Mouse (Mus musculus) lung, postnatal 36 days (tissue): ENCODE measurements around the gene Tubgcp5.
A peak's percentile ranks its signal among the peaks of the same experiment; 100 is the strongest.
"Not testable (repeated sequence)": the region's sequence is repeated elsewhere in the genome, so short reads cannot be mapped to it uniquely, and the experiment has no call there.

ENCODE experiments used
- DNase-seq: peaks from one replicate; pipeline ENCODE4 v3.0.0; 2022; ENCODE audit warnings: mixed read lengths

Tubgcp5 gene

DNA sequence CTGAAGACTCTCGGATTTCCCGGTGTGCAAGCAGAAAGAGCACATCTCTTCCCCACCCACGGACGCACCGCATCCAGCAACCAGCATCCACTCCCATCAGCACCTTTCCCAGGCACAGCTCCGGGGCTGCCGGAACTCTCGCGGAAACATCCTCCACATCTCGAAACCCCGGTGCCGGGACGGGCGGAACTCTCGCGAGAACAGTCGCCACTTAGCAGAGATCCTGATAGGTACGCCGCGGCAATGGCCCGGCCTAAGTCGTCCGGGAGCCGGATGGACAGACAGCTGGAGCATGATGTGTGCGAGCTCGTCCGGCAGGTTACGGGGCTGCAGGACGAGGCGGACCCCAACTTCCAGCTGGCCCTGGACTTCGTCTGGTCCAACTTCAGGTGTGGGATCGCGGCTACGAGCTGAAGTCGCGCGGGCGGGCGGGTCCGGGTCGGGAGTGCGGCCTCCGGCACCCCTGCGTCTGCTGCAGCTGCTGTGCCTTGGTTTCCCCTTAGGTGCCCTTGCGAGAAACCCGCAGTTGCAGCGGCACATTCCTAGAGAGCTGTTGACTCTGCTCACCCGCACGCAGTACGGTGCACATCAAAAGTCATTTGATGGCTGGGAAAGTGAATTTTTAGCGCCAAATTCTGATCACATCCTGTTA, at the start of gene Tubgcp5:
Tubgcp5 (plus strand) TSS at position 203 of the 652 bp plus-strand sequence.
- DNase-seq = peak; percentile 99

GRCm38 (mm10) chr7:55744566-55745220, 49.3 kb upstream of the Tubgcp5 start:
- no peak for DNase-seq

DNA sequence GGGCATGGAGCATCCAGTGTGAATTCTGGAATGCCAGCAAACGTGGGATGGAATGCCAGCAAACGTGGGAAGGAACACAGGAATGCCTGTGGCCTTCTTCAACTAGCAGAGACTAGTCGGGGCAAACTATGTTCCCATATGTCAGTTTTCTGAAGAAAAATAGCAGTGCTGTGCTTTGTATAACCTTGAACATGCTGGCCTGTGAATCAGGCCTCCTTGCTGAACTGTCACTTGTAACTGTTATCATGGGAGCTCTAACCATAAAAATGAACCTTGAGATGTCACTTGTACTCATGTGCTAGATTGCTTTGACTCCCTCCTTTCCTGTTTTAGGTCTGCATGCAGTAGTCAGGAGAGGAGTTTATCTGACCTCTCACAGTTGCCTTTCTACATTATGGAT, 43.1 kb upstream of the Tubgcp5 start:
- DNase-seq = no peak

DNA sequence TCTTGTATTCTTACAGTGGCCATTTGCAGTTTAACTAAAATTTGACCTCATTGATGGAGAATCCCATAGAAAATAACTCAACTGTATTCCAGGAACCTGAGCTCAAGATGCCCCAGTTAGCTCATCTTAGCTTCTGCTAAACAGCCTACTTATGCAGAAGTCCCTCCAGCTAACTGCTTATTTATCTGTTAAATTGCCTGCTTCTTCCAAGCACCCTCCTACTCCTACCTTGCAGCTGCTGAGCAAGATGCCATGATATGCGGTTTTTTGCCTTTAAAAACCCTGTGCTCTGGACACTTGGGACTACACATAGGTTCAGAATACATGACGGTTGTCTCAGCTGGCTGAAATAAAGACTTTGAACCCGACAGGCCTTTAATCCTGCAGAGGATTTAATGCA, 34.6 kb upstream of the Tubgcp5 start:
- no peak for DNase-seq

- DNase-seq = no peak
Observed at GRCm38 (mm10) chr7:55767926-55768325, 26.0 kb upstream of the Tubgcp5 start, which contains the start of gene Siglech. Siglech (plus strand) TSS chr7:55768178.

- DNase-seq = no peak
Observed at GRCm38 (mm10) chr7:55780011-55780410, 13.9 kb upstream of the Tubgcp5 start.

DNA sequence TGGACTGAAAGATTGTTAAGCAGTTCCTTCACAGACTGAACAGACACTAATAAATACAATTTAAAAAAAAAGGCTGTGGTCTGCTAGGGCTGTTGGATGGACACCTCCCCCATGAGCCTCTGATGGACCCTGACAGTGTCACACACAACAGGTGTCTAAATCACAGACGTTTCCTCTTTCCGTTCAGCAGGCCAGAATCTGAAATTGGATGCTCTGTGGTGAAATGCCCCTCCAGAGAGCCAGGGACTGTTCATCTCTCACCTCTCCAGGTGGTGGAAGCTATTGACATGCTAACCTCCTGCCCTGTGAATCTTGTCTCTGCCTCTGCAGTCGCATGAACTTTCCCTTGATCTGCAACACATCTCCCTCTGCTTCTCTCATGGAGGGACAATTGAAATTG, 11.5 kb upstream of the Tubgcp5 start:
- DNase-seq = no peak

DNA sequence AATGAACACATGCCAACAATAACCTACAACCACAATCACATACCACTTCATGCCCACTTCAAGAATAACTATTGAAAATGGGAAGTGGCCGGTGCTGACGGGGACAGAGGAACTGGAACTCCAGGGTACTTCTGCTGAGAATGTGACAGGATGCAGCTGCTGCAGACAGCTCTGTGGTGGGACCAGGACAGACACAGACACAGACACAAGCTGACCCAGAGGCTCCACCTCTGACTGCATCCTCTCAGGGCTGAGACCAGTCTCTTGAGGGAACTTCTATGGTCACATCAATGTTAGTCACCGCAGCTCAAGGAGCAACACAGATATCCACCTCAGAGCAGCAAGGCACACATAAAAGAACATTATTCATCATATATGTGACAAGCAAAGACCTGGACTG, 9.4 kb upstream of the Tubgcp5 start:
- DNase-seq = peak; percentile 49

GRCm38 (mm10) chr7:55790586-55790985, 3.4 kb upstream of the Tubgcp5 start:
- DNase-seq = not testable (repeated sequence)

DNA sequence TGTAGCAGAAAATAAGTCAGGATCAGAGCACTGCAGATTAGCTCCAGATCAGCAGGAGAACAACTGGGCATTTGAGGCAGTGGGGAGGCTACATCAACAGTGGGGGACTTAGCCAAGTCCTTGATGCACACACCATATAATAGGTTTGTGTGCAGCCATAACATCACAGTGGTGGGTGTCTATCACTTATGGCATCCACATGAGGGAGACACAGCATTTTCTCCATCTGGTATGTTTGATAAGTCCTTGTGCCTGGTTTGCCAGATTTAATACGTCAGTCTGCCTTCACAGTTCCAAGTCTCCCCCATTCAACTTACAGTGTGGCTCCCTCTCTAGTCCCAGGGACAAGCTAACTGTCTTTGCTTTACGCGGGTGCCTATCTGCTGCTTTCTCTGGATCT, 1.7 kb upstream of the Tubgcp5 start:
- no peak for DNase-seq

DNA sequence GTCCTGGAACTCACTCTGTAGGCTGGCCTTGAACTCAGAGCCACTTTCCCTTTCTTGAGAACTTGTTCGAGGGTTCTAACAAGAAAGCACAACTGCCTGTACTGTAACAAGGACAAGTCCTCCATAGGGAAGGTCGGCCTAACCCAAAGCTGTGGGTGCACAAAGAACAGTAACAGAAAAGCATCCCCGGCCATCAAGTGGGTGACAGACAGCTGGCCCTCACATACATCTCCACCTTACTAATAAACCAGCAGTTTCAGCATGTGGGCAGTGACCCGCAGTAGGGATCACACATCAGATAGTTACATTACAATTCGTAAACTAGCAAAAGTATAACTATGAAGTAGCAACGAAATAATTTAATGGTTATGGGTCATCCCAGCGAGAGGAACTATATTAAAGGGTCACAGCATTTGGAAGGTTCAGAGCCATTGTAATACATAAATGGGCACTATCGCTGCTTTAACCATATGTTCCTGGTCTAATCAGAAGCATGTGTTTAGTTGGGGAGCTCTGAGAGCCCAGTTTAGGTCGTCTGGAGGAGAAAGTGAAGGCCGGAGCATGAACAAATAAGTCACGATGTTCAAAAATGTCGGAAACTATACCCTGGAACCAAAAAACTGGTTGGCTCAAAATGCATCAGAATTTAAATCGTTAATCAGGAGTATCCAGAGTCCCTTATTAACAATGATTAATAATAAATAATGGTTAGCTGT, 560 bp upstream of the Tubgcp5 start:
- DNase-seq = no peak

- no peak for DNase-seq
Observed at GRCm38 (mm10) chr7:55799981-55800380, 6.0 kb downstream of the Tubgcp5 start.

DNA sequence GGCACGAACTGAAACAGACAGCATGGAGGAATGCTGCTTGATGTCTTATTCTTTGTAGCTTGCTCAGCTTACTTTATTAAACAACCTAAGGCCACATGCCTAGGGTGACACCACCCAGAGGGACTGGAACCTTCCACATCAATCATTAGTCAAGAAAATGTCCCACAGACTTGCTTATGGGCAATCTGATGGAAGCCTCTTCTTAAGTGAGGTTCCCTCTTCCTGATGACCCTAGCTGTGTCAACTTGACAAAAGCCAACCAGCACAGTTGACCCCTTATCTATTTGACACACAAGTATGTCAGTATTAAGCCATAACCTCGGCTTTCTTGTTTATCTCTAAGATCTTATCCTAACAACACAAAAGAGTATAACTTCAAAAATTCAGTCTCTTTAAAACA, 16.0 kb downstream of the Tubgcp5 start:
- DNase-seq = no peak

DNA sequence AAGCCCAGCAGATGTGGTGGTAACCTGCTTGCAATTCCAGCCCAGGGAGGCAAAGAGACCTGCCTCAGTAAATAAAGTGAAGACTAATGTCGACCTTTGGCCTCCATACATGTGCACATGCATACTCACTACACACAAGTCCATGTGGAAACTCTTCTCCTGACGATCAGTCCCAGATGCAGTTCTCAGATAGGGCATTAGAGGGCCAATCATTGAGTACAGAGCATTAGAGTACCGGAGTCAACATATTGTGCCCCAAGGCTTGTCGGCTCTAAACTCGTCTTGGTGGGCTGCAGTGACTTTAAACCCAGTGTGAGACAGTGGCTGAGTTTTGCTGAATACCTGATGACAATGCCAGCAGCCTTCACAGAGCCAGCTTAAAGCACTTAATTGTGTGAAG, 30.5 kb downstream of the Tubgcp5 start:
- DNase-seq = no peak

- no peak for DNase-seq
Observed at GRCm38 (mm10) chr7:55827551-55827950, 33.6 kb downstream of the Tubgcp5 start.

DNA sequence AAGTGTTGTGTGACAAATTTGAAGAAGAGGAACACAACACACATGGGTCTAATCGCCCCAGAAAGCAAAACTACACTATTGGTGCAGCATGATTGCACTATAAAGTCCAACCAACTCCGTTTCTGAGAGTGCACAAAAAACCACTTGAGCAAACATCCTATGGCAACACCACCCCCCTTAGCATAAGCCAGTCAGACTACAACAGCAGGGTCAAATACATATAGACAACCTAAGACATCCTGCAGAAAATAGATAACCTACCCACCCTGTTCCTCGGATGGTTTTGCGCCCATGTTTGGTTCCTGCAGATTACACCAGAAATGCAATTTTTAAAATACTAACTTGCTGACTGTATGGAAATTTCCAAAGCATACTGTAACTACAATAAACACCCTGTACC, 42.9 kb downstream of the Tubgcp5 start:
- no peak for DNase-seq

GRCm38 (mm10) chr7:55841445-55841844, 47.5 kb downstream of the Tubgcp5 start, which contains the start of gene Cyfip1:
Cyfip1 (plus strand) TSS chr7:55841745.
- no peak for DNase-seq

GRCm38 (mm10) chr7:55841977-55842503, 48.1 kb downstream of the Tubgcp5 start:
- DNase-seq = peak; percentile 96

GRCm38 (mm10) chr7:55842504-55843152, 48.7 kb downstream of the Tubgcp5 start:
- peak; percentile 32 for DNase-seq

DNA sequence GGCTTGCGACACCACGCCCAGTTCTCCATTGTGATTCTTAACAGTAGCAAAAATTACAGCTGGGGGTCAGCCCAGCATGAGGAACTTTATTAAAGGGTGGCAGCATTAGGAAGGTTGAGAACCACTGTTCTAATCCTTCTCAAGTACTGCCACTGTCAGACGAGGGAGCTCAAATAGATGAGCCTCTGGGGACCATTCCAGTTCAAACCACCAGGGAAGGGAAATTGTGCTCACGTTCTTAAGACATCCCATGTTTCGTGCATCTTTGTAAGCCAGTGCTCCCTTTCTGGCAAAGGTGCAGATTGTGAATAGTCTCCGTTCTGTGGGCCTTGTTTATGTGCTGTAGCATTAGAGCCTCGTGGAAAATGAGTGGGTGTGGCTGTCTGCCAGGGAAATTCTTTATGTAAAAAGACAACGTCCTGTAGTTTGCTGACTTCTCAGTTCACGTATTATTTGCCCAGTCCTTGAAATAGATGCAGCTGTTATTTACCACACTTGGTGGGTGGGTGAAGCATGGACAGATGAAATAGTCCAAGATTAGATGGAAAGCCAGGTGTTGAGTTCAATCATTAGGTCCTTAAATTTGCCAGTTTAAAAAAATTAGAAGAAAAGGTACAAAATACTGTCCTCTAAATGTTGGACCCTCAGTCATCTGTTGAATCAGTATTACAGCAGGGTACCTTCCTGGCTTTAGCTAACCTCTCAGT, 52.8 kb downstream of the Tubgcp5 start:
- DNase-seq = no peak

GRCm38 (mm10) chr7:55849948-55850571, 56.1 kb downstream of the Tubgcp5 start:
- no peak for DNase-seq

DNA sequence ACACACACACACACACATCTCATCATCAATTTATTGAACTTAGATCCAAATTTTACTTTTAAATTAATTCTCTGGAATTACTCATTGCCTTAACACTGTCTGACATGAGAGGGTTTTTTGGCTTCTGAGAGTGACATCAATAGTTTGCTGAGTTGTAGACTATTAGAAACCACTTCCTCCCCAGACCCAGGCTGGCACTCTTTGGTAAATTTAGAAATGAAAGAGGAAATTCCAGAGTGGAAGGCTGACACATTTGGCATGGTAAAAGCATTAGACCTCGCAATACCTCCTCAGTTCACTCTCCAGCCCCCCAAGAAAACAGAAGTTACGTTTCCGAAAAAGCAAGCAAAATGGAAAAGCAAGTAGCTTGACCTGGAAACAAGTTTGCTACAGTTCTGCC, 58.8 kb downstream of the Tubgcp5 start:
- DNase-seq = peak; percentile 46
